Mouse (Mus musculus): Measurements from ENCODE around the gene Pmepa1.
A peak's percentile ranks its signal among the peaks of the same experiment; 100 is the strongest.

Pmepa1 gene

GRCm38 (mm10) chr2:173275343-173276201 lies 761 bp downstream of the Pmepa1 start:
- peak; percentile 54 for DNase-seq

- DNase-seq = peak; percentile 67
Observed at GRCm38 (mm10) chr2:173274428-173275342, 1.6 kb downstream of the Pmepa1 start.

GRCm38 (mm10) chr2:173273885-173274284 lies 2.4 kb downstream of the Pmepa1 start:
- DNase-seq = no peak

DNA sequence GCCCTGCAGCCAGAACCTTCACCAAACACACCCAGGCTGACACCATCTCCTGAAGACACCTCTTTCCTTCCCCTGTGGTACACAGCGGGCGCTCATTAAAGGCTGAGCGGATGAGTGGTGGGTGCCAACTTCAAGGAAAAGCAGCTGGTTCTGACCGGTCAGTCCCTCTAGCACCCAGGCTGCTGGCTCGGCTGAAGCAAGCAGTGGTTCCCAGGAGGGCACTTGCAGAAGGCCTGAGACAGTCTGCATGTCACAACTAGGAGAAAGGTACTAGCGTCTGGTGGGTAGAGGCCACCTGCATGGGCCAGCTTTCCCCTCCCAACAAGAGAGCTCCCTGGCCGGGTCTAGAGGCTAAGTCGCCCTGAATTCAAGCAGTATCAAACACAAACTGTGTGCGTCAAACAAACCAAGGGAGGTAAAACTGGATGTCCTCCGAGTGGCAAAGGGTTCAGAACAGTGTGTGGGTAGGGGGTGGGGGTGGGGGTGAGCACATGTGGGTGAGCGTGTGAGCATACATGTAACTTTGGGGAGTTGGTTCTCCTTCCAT lies 3.9 kb downstream of the Pmepa1 start:
- no peak for DNase-seq

GRCm38 (mm10) chr2:173271541-173271940 lies 4.8 kb downstream of the Pmepa1 start:
- DNase-seq = peak; percentile 49

- no peak for DNase-seq
Observed at GRCm38 (mm10) chr2:173270601-173271248, 5.6 kb downstream of the Pmepa1 start.

DNA sequence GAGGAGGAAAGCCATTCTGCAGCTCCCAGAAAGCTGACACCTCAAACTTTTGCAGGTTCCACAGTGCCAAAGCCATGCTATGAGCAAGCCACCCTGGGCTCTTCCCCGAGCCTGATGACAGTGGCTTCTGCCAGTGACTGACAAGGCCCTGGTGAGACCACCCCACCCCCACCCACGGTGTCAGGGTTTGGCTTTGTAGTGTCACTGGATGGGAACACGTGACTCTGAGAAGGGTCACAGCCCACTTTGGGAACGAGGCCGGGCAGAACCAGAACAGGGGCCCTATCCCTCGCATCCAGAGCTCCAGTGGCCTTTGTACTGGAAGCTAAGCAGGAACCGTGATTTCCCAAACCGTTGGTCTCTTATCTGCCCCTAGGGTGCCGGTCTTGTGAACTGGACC lies 6.1 kb downstream of the Pmepa1 start:
- no peak for DNase-seq

- DNase-seq = no peak
Observed at GRCm38 (mm10) chr2:173267562-173267961, 8.8 kb downstream of the Pmepa1 start.

GRCm38 (mm10) chr2:173266349-173267112 lies 9.8 kb downstream of the Pmepa1 start:
- no peak for DNase-seq

GRCm38 (mm10) chr2:173265468-173266265 lies 10.7 kb downstream of the Pmepa1 start:
- DNase-seq = no peak

DNA sequence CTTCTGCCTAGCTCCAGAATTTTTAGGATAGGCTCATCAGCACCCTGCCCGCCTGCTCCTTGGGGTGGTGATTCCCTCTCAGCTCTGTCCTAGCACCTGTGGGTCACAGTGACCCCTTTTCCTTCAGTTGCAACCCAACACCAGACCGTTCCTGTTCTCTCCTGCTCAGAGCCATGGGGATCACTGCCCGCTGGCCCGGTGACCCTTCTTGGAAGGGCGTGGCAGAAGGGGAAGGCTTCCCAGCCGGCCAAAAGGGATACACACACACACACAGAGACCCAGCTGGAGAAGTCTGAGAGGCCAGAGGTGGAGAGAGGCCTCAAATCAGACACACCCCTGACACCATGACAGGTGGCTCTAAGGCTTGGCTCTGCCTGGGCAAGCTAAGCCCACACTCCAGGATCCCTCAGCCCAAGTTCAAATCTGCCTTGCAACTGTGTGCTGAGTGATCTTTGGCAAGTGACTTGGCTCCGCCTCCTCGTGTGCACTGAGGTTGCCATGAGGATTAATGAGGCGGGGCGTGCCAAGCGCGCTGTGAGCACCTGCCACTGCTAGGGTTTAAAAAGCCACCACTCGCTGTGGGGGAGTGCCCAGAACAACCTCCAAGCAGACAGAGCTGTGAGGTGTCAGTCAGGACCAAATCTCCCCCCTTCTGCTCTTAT lies 11.7 kb downstream of the Pmepa1 start:
- peak; percentile 82 for DNase-seq

DNA sequence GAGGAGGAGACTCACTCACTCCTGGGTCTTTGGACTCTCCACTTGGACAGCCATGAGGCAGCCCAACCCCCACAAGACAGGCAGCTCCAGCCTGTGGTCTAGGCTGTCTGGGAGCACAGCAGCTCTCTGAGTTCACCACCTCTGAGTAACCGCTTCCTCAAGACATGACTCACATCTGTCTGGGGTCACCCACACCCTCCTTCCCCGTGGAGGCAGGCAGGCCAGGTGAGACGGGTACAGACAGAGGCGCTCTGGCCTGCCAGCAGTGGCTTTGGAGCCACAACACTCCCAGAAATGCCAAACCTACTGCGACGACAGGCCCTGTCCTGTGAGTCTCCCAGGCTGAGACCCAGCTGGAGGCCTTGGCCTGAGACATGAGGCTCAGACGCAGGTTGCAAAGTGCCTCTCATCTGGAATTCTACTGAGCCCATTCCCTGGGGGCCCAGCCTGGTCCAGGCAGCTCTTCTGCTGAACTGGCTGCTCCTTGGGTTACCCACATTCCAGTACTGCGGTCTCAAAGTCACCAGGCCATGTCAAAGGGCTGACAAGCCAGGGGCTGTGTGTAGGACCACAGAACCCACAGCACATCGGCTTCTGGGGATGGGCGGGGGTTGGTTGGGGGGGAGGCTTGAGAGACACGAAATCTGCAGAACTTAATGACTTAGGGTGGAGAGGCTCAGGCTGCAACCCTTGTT lies 12.6 kb downstream of the Pmepa1 start:
- peak; percentile 76 for DNase-seq

DNA sequence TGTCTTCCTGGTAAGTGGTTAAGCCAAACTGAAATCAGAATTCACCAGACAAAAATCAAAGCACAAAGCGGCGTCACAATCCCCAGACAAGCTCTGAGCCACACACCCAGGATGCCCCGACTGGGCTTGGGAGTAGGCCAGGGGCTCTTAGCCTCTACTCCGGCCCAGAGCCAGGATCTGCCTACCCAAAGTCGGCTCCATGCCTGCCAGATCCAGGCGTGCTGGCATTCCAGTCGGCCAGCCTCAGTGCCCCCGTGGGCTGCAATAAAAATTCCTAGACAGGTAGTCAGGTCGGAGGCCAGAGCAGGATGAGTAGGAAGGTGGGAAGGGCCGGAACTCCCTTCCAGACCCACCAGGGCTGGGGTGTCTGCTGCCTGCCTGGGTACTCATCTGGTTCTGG lies 14.8 kb downstream of the Pmepa1 start:
- DNase-seq = no peak

DNA sequence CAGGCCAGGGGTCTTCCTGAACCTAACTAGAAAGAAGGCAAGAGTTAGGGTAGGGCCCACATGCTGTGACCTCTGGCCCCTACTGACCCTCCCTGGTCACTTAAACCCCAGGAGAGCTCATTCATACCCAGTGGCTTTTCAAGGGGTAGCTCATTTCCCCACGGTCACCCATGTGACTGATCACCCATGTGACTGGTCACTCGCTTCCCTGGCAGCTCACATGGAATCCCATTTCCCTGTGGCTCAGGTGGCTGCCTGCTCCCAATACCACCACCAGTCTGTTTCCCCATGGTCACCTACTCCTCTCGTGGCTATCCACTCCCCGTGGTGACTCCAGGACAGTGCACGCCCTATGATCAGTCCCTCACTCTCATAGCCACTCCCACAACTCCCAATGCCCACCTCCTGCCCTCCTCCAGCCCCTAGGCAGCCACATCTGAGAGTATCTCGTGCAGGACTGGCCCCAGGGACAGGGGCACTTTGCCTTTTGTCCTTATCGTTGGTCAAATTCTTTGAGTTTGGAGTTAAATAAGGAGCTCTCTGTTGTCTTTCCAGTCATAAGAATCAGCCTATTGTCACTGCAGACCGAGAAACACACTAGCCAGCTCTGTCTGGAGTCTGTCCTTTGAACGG lies 17.8 kb downstream of the Pmepa1 start:
- no peak for DNase-seq

DNA sequence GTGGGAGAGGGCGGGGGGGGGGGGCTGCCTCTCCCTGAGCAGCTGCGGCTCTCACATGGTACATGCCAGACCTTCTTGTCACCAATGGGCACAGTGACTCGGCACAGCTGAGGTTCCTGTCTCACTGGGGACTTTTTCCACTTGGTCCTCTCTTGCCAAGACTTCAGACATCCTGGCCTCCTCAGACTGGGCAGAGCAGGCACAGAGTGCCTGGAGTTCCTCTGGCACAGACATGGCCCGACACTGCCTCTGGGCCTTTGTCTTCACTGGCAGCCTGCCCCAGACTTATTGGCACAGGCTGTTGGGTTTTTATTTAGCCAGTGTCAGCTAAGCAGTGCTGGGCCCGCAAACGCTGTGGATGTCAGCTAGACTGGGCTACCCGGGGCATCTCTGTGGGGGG lies 18.7 kb downstream of the Pmepa1 start:
- DNase-seq = no peak

GRCm38 (mm10) chr2:173256552-173256949 lies 19.8 kb downstream of the Pmepa1 start:
- DNase-seq = no peak

- no peak for DNase-seq
Observed at GRCm38 (mm10) chr2:173255810-173256551, 20.4 kb downstream of the Pmepa1 start.

DNA sequence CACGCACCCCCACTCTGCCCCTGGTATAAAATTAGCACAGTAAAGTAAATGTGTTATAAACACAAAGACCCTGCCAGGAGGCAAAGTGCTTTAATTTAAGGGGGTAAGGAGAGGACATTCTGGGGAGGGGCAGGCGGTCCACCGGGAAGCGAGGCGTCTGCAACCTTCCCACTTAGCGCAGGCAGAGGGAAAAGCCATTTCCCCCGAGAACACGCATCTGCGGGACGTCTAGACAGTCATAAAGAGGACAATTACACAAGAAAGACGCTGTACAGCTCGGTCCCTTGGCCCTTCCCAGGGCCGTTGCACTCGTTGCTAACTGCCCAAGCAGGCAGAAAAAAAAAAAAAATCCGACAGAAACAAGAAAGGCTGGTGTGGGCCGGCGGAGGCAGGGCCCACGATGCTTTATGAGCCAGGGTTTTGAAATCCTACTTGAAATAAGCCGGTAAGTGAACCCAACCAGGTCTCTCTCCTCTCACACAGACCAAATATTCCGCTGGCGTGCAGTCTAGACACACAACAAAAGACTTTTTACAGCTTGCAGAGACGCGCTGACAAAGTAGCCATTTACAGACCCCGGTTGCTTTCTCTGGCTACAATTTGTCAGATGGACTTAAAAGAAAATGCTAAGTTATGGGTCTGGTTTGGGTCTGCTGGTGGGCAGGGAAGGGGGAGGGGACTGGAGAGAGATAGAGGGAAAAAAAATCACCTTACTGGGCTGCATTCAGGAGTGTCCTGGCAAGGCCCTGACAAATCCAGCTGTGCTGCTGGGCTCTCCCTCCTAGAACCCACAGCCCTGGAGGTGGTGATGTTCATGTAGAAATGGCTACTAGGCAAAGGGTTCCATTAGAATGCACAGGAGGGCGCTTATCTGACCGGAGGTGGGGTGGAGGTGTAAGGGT lies 22.3 kb downstream of the Pmepa1 start:
- DNase-seq = no peak

Data from thymus, postnatal 14 days (tissue).